Mouse (Mus musculus) lung, adult 18-20 months (tissue): ENCODE measurements around the gene Gm4201.
"Not testable (repeated sequence)": the region's sequence is repeated elsewhere in the genome, so short reads cannot be mapped to it uniquely, and the experiment has no call there.

ENCODE experiments used
- DNase-seq, 2 experiments: peaks; one replicate each; pipeline ENCODE4 v3.0.0; 2022; ENCODE audit warnings: mixed read lengths in 2 of 2

The Gm4201 gene

DNA sequence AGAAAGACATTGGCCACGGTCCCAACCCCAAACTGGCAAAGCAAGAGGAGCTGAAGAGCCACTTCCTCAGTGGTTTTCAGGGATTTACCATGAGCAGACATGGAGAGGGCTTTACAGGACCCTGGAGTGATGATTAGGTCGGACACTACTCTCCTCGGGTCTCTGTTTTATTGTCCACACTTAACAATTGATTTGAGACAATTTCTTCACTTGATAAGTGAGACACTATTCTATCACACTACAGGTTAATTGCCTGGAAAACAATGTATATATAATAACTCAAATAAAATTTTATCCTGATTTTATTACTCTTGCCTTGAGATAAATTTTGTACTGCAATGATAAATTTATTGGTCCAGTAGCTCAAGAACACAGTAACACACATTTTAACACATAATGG, at the start of gene Gm4201:
Gene Gm4201, minus strand, starts transcription at position 101 of the 400 bp plus-strand sequence.
- DNase-seq: not testable (repeated sequence)

DNA sequence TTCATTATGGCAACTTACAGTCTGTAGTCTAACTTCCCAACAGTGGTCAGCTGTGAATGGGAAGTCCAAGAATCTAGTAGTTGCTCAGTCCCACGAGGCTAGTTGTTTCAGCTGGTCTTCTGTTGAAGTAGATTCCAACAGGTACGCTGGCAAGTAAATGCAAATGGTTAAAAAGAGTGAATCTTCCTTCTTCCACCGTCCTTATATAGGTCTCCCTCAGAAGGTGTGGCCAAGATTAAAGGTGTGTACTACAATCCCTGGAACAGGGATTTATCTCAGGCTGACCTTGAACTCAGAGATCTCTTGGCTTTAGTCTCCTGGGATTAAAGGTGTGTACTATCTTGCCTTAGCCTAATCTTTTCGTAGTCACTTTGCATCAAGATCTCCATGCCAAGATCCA, 22.9 kb upstream of the Gm4201 start, which contains the start of gene Gm4565:
Gene Gm4565, minus strand, starts transcription at position 101 of the 400 bp plus-strand sequence.
- DNase-seq: not testable (repeated sequence)

DNA sequence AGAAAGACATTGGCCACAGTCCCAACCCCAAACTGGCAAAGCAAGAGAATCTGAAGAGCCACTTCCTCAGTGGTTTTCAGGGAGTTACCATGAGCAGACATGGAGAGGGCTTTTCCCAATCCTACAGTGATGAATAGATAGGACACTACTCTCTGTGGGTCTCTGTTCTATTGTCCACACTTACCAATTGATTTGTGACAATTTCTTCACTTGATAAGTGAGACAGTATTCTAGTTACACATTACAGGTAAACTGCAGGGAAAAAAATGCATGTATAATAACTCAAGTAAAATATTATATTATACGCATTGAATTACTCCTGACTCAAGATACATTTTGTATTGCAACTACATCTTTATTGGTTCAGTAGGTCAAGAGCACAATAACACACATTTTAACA, 30.4 kb downstream of the Gm4201 start, which contains the start of gene Gm8677:
Gene Gm8677, minus strand, starts transcription at position 101 of the 400 bp plus-strand sequence.
- not testable (repeated sequence) for DNase-seq

DNA sequence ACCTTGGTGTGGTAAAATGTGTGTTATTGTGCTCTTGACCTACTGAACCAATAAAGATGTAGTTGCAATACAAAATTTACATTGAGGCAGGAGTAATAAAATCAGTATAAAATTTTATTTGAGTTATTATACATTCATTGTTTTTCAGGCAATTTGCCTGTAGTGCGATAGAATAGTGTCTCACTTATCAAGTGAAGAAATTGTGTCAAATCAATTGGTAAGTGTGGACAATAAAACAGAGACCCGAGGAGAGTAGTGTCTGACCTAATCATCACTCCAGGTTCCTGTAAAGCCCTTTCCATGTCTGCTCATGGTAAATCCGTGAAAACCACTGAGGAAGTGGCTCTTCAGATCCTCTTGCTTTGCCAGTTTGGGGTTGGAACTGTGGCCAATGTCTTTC, 42.5 kb downstream of the Gm4201 start, which contains the start of gene Vmn1r152:
Gene Vmn1r152, plus strand, starts transcription at position 301 of the 400 bp plus-strand sequence.
- not testable (repeated sequence) for DNase-seq
